Mouse (Mus musculus): ENCODE results near the gene Scn9a.

Scn9a gene

DNA sequence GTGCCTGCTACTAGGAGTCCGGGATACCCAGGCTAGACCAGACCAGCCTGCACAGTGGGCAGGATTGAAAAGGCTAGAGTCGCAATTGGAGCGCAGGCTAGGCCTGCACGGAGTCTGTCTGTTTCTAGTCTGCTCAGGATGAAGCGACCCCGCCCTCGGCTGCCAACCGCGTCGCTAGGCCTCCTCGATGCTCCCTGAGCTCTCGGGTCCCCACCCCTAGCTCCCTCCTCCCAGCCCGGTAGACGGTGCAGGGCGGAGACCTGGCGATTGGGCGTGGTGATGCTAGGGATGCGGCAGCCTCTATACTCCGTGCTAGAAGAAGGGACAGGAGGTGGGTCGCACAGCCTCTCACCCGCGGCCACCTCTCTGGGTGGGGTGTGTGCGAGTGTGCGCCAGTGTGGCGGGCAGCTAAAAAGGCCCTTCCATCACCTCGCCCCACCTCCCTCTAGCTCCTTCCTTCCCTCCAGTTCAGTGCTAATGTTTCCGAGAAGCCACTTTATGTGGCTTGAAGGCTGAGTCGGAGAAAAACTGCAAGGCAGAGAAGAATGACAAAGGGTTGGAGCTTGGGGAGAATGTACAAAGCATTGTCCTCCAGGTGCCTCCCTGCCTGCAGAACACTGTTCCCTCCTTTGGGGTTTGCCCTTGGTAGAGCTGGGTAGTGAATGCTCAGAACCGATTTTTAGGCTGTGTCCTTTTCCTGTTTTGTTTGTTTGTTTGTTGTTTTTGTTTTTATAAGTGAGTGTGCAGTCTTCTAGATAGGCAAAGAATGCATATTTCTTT, at the start of gene Scn9a:
Gene Scn9a, minus strand, starts transcription at position 383 of the 780 bp plus-strand sequence.
- peak; percentile 90 for DNase-seq (ENCODE audit: low spot score)

DNA sequence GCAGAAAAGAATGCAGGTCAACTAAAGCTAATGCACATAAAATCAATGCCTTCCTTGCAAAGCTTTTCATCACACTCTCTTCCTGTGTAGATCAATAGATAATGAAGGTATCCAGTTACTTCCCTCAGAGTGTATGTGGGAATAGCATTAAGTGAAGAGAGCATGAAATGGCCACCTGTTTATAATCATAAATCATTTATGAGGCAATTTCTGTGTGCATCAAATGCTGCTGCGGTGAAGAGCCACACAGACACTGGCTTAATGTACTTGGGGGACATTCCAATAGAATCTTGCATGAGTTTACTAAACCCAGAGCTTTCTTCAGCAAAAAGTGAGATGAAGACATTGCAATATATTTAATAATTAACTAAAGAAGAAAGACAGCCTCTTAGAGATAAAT, 27.2 kb upstream of the Scn9a start:
- DNase-seq (ENCODE audit: low spot score) = no peak

DNA sequence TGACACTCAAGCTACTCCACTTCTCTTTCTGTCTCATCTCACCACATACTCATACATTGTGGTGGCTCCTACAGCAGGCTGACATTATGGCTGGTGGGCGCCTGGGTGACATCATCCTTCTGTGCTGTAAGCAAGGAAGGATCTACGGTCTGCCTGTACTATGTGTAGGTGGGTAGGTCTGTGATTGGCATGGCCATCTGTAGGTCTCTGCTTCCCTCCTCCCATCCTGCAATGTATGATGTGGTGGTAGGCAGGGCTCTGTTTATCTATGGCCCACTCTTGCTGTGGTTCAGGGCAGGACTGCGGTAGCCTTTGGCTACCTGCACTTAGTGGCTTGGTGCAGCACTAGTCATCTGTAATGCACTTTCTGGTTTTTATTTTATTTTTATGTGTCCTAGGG, 21.7 kb upstream of the Scn9a start:
- no peak for DNase-seq (ENCODE audit: low spot score)

DNA sequence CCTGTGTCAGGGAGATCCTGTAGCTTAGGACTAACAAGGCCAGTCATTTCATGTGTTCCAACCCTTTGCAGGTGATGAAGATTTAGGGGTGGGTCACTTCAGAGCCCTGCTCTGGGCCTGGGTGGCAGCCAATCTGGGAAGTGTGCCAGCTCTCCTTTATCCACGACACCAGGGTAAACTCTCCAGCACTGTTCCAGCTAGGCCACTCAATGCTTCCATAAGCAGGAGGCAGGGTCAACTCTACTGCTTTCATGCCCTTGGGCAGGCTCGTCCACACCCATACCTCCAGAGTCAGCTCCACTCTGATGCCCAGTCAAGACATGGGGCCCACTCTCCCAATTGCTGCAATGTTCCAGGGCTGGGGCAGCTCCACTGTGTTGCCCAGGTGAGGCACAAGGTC, 20.7 kb upstream of the Scn9a start:
- DNase-seq (ENCODE audit: low spot score) = peak; percentile 8

DNA sequence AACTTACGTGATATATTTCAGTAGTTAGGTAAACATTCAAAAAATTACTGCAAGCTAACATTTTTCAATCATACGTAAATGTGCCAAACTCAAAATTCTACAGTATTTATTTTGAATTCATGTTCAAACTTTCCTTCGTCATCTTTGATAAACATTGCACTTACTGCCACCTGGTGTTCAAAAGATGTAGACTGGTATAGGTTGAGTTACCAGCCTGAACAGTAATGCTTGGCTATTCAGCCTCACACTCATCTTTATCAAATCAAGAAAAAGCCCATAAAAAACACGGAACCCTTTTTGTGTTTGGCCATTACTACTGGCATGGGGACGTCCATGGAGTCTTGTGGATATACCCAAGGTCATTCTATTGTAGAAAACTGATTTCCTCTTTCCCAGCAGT, 9.6 kb upstream of the Scn9a start:
- peak; percentile 64 for DNase-seq (ENCODE audit: low spot score)

DNA sequence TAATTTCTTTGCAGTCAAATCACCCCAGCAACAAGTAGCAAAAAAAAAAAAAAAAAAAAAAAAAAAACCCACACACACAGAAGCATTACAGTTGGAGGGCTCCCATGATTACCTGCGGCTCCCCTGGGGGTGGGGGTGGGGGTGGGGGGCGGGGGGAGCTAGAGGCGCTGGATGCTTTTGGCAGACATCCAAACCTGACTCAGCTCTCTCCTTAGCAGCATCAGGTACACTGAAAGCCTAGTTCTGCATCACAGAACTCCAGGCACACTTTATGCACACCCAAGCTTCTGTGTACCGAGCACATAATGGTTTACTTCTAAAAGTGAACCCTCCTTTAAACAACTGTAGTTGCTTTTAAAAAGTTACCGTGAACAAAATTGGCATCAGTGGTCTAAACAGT, 2.0 kb downstream of the Scn9a start:
- peak; percentile 36 for DNase-seq (ENCODE audit: low spot score)

DNA sequence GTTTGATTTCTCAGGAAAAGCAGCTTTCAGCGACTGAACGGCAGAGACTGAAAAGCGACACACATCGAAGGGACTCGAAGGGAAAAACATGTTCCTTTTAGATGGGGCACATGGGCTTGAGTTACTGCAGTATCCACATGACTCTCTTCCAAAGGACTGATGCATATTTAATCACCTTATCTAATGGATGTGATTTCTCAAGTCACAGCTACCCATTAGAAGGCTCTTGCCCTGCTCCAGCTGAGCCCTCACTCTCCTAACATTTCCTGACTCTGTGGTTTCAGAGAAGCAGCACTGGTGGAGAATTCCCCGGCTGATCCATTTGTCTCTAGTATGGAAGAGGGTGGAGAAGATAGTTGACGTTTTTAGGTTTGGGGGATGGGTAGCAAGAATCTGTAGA, 23.7 kb downstream of the Scn9a start:
- no peak for DNase-seq (ENCODE audit: low spot score)

DNA sequence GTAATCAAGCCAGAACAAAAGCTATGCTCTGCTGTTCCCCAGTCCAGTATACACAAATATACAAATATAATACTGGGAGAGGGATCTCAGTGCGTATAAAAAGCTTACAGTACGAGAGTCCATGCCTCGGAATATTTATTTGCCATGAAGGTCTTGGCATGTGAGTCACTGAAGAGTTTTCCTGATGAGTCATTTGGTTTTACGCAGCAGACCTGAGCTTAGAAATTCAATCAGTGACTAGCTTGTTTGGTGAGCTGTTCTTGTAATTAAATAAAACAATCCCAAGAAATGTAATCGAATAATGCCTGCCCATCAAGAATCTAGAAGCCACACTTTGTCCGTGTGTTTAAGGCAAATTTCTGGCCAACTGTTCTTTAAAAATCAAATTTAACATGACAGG, 37.4 kb downstream of the Scn9a start:
- peak; percentile 79 for DNase-seq (ENCODE audit: low spot score)

DNA sequence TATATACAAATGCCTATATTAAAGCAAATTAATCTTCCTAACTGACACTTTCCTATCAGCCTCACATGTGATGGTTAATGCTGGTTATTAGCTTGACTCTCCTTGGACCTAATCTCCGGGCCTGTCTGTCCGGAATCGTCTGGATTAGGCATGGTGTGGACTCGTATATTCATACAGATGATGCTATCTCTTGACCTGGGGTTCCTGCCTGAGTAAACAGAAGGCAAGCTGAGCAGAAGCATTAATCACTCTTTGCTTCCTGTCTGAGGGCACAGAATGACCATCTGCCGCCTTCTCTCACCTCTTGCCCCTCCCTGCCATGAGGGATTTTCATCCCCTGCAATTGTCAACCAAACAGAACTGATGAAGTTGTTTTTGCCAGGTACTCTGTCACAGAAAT, 38.6 kb downstream of the Scn9a start:
- DNase-seq (ENCODE audit: low spot score) = peak; percentile 11

DNA sequence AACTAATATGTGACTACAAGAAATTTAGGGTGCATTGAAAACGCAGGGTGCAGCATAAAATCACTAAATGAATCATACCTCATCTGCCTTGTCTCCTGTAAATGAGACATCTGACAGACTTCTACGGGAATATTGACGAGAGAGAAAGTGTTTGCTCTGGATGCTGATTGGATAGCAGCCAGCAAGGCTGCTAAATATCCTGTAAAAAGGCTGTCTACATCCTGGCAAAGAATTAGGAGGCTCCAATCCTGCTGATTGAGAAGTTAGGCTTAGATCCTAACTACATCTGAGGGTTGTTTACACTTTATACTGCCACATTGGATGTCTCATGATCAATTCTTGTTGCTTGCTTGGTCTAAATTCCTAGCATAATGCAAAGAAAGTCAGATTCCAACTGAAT, 44.6 kb downstream of the Scn9a start:
- DNase-seq (ENCODE audit: low spot score) = peak; percentile 40

DNA sequence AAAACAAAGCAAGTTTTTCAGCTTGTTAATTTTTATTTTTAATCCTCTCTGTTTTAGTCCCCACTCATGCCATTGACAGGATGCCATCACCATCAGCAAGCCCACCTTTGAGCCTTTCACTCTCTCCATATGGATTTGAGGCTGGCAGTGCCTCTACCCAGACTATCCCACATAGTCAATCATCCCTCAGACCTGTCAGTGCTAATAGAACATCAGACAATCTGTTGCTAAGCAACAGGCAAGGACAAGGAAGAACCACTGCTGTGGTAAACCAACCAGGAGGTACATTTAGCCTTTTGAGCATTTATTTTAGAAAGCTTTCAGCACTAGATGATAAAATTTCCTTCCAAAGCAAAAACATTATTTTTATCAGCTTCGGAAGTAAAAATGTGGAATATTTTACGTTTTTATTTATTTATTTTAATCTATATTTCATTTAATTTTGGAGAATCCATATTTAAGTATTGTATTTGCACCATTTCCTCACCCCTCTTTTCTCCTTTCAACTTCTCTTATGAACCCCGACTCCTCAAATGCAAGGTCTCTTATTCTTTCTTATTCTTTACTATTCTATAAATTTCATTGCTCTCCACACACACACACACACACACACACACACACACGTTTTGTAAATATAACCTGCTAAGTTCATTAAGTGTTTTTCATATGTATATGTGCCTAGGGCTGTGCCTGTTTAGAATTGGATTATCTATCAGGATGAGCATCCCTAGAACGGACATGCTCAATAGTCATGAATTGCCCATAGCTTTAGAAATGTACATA, 54.5 kb downstream of the Scn9a start:
- peak; percentile 23 for DNase-seq (ENCODE audit: low spot score)

DNA sequence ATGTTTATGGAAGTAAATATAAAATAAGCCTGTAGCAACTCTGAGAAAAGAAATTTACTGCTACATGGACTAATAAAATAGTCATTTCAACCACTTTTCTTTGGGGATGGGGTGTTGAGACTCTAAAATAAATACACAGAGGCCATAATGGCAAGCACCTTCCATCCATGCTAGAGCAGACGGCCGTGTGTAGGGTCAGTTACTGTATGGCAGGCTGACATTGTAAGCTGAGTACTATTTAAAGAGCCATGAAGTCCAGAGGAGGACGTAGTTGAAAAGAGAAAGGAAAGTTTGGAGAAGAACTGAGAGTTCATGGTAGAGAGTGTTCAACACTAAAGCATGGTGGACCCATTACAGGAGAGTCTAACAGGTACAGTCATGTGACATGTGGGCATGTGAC, 86.5 kb downstream of the Scn9a start:
- no peak for DNase-seq (ENCODE audit: low spot score)

DNA sequence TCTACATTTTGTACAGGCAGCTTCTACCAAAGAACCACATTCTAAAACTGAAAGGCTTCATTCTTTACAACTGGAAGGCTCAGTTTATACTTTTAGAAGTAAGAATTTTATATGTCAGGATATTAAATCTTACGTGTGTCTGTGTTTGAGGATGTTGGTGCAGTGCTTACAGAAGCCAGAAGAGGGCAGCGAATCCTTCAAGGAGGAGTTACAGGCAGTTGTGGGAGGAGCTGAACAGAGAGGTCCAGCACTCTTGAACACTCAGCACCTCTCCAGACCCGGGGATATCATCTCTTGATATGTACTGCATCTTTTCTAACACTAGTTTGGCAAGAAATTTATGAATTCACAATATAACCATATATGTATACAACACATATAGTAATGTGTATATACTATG, 114.8 kb downstream of the Scn9a start:
- no peak for DNase-seq (ENCODE audit: low spot score)

DNA sequence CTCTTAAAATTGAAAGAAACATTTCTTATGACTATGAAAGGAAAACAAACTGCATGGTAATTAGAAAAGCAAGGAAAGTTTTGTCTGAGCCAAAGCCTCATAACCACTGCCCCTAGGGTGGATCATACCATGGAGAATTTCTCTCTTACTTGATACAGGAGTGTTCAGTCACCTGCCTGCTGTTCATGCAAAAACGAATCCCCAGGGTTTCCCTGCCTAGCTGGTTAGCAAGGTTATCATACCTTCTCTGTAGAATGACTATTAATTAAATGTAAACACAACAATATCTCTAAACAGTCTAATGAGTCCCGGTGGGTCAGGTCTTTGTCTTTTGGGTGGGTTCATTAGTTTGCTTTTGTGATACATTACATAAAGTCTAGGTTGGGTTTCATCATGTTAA, 123.3 kb downstream of the Scn9a start:
- no peak for DNase-seq (ENCODE audit: low spot score)

DNA sequence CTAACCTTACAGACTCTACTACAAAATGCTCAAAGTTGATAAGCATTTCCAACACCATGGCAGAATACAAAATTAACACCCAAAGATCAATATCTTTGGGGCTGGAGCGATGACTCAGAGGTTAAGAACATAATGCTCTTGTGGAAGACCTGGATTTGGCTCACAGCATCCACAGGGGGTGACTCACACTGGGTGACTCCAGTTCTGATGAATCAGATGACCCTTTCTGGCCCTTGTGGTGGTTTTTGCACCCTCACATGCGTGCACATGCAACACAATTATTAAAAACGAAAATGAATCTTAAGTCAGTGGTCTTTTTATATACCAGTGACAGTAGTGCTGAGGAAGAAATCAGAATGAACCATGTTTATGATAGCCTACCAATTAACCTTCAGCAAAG, 126.7 kb downstream of the Scn9a start:
- DNase-seq (ENCODE audit: low spot score) = peak; percentile 63

DNA sequence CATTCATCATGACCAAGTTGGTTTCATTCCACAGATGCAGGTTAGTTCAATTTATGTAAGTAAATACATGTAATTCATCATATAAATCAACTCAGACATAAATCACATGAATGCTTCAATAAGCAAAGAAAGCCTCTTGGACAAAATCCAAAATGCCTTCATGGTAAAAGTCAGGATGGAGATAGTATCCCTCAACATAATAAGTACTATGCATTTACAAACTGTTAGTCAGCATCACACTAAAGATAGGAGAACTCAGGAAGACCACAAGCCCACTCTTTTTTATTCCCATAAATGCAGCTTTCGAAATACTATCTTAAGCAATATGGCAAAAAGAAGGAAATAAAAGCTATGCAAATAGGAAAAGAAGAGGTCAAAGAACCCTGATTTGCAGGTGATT, 127.1 kb downstream of the Scn9a start:
- DNase-seq (ENCODE audit: low spot score) = peak; percentile 13

DNA sequence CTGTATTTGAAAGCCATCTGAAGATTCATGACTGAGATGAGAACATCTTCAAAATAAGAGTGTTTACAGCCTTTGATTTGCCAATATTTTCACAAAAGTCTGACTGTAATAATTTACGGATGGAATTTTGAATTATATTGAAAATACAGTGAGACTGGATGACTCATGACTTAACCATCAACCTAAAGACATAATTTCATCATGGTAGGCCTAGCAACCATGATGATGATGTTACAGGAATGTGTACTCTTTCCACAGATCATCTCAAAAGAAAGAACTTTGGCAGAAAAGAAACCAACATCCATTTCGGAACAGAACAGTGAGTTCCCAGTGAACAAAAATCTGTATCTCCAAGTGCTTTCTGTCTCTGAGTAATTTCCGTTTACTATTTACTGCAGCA, 132.6 kb downstream of the Scn9a start:
- no peak for DNase-seq (ENCODE audit: low spot score)

DNA sequence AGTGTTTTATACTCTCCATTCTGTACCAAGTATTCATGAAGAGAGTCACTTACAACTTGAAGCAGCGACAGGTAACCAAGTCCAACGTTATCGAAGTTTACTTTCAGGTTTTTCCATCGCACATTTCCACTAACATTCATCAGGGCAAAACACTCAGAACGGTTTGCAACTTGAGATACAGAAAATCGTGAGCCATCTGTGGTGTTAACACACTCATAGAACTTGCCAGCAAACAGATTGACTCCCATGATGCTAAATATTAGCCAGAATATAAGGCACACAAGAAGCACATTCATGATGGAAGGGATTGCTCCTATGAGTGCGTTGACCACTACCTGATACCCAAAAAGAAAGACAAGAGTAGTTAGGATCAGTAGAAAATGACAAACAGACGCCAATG, 140.2 kb downstream of the Scn9a start:
- no peak for DNase-seq (ENCODE audit: low spot score)

DNA sequence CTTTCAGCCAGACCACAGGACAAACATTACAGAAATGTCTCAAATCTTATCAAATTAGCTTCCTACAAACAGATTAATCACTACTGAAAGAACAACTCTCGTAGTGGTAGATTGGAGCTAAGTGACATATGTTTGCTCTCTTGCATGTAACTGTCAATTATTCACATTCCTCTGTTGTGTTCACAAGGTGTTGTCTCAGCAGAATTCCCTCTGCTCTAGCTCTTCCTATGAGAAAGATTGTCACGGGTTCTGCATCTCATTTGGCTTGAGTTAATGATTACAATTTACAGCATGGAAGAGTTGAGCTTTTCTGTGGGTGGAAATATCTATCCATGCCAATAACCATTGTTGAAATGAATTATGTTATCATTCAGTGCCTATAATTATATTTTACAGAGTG, 156.4 kb downstream of the Scn9a start:
- no peak for DNase-seq (ENCODE audit: low spot score)

DNA sequence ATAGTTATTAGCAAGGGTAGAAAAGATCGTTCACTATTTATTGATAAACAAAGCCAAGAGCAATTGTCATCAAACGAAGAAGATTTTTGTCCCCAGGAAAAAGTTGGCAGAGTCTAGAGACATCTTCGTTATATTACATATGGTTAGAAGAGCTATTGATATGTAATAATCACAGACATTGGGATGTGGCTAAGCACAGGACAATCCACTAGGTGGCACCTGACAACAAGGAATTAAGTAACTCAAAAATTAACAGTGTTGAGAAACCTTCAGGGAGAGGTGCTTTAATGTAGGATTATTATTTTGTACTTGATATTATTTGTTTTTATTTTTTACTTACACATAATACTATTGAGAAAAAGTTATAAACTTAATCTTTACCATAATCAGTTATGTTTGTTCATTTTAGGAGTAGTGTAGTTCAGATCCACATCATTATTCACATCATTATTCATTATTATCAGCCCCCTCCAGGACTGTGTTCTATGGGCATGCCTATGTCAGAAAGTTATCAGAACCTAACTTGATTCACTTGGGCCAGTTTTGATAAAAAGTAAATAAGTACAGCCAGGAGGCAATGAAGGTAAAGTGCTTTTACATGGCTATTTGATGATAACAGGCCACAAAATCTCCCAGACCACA, 161.5 kb downstream of the Scn9a start:
- DNase-seq (ENCODE audit: low spot score) = peak; percentile 67

DNA sequence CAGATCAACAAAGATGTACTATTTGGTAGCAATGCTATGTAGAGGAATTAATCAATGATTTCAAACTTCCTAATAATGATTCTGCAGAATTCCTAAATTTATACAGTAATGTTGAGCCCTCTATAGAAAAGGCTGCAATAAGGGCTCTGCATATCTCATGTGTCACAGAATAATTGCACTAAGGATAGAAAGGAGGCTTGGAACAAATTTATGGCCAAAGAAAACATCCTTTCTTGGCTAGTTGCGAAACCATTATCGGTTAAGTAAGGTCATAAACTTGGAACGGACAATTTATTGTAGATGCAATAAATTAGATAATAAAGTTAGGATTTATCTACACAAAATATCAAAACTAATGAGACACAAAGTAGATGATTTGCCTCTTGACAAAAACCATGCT, 169.3 kb downstream of the Scn9a start:
- peak; percentile 25 for DNase-seq (ENCODE audit: low spot score)

DNA sequence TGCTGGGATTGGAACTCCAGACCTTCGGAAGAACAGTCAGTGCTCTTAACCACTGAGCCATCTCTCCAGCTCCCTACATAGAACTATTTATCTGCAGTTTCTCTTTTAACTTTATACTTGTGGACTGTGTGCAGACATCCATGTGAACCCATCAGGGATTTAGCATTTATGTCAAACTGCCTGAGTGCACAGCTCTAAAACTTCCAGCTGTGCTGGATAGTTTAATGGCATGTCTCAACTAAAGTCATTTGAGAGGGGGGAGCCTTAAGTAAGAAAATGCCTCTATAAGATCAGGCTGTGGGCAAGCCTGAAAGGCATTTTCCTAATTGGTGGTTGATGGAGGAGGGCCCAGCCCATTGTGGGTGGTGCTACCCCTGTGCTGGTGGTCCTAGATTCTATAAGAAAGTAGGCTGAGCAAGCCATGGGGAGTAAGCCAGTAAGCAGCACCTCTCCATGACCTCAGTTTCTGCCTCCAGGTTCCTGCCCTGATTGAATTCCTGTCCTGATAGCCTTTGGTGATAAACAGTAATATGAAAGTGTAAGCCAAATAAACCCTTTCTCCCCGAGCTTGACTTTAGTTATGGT, 169.8 kb downstream of the Scn9a start:
- no peak for DNase-seq (ENCODE audit: low spot score)

DNA sequence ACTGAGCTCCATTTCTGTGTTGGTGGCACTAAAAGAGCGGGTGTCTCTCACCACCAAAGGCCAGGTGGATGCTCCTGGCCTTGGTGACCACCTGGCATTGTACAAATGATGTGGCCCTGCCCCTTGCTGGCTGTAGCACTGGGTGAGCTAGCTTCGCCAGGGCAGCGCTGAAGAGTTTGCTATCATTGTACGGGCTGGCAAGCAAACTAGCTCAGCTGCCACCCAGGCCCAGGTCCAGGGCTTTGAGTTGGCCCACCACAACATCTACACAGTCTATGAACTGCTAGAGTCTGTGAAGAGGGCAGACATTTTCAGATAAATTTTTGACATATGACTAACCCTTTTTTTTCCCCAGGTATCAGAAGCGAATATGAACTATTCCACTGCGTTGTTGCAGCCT, 170.8 kb downstream of the Scn9a start:
- no peak for DNase-seq (ENCODE audit: low spot score)

All from MN1 (cell line).